27 mouse cellular contexts compared by ENCODE assay signal in genomic region chr6:118206386-118206785, GRCm38 (mm10). TPM values are rescaled to one million over a fixed set of nuclear protein-coding genes. Genes with fewer than 3 reads are reported as not detected.
DNase-seq lines count a peak whose midpoint lies in the region; TF ChIP-seq lines count a peak whose summit lies in the region.
"Had no signal": no experiment of that assay in that cellular context is flagged by ENCODE, and none has a peak within 500 bp of the region (broad histone marks: within the 10 kb centered on the region; RNA-seq: fewer than 3 reads in every experiment).

No protein-coding gene starts in this region.

- H3K4me3 ChIP-seq in gastrocnemius, adult 2 months = no peak overlapping the region
- H3K4me3 ChIP-seq: embryonic facial prominence, embryonic 13.5 days; forebrain, embryonic 10.5 days; forebrain, embryonic 15.5 days; heart, embryonic 13.5 days; hindbrain, embryonic 13.5 days; limb, embryonic 13.5 days; lung, embryonic 15.5 days; midbrain, embryonic 10.5 days had no signal

- intact Hi-C loops in gastrocnemius, adult 2 months (cut with DNase I) = no loop called here
- intact Hi-C loops in heart, postnatal 14 days (cut with DNase I) = no loop called here
- intact Hi-C loops in heart, postnatal 25 days (cut with DNase I) = no loop called here

- DNase-seq in gastrocnemius, adult 2 months = peak; percentile 51
- DNase-seq in gastrocnemius, postnatal 10 days = no peak
- DNase-seq in heart, postnatal 14 days = peak; percentile 16 to 28
- DNase-seq in heart, adult 8-10 months (ENCODE audit: low spot score) = no peak
- peak; percentile 55 for DNase-seq in MN1 (ENCODE audit: low spot score)
- peak; percentile 16 for DNase-seq in heart, postnatal 25 days (ENCODE audit: low spot score)
- DNase-seq in layer of hippocampus, adult 11-12 months (ENCODE audit: low spot score) = no peak
- DNase-seq: adrenal gland, postnatal 14 days; cerebellum, adult 11-12 months; cerebellum, adult 9-11 months; kidney, adult 9 months; kidney, postnatal 10 days; layer of hippocampus, adult 9-11 months; right cerebral cortex, adult 18-20 months; thymus, adult 2 months; thymus, postnatal 36 days had no signal

- no peak for TF ChIP-seq CTCF in gastrocnemius, adult 2 months (IDR thresholded peaks at IDR 0.05)

- H3K27ac ChIP-seq in gastrocnemius, adult 2 months = no peak overlapping the region
- H3K27ac ChIP-seq: embryonic facial prominence, embryonic 13.5 days; forebrain, embryonic 10.5 days; forebrain, embryonic 15.5 days; heart, embryonic 13.5 days; hindbrain, embryonic 13.5 days; limb, embryonic 13.5 days; lung, embryonic 15.5 days; midbrain, embryonic 10.5 days; stomach, postnatal 0 days had no signal

RNA-seq across cellular contexts. Expression of gene Ret, which starts 8.9 kb away (rescaled TPM):
- total RNA-seq in gastrocnemius, adult 2 months (2021) = 1 to 10 TPM; 3.2 to 6.6 TPM
- 10 to 100 TPM; 13.1 to 15.2 TPM for total RNA-seq in gastrocnemius, postnatal 10 days (2021)
- 1 to 10 TPM; 6.4 to 7.9 TPM for total RNA-seq in heart, postnatal 14 days (2021)
- 1 to 10 TPM; 1.8 to 5.5 (median 4.3) TPM for total RNA-seq in heart, adult 8-10 months (2022)
- 1 to 10 TPM; 6.9 to 8.1 TPM for total RNA-seq in heart, postnatal 25 days (2021)
- total RNA-seq: common myeloid progenitor, adult 5-6 weeks; MEL had no signal

Comparison
In these comparisons a context has a peak if more than half of its experiments do, and no peak if none do; other contexts are left out.
1. DNase-seq: peak in gastrocnemius, adult 2 months (single experiment), heart, postnatal 14 days (2 of 2), MN1 (single experiment) and heart, postnatal 25 days (single experiment); none in gastrocnemius, postnatal 10 days (single experiment), heart, adult 8-10 months (single experiment) and layer of hippocampus, adult 11-12 months (single experiment).